Mouse (Mus musculus) ES-E14 (cell line): ENCODE data around the gene Hnrnpc. TPM values are rescaled to one million over a fixed set of nuclear protein-coding genes. Genes with fewer than 3 reads are reported as not detected.

Source experiments
- DNase-seq: peaks from one replicate; pipeline ENCODE4 v3.0.0-alpha.2; 2013; ENCODE audit warnings: low read depth, low spot score
- H3K27ac ChIP-seq: 2 replicates; pipeline ENCODE4 v1.5.1; 2012; ENCODE audit warnings: low read depth, mild to moderate bottlenecking, low read length, moderate library complexity, mixed read lengths; ENCODE audit not compliant: poor library complexity, insufficient read depth, severe bottlenecking
- H3K36me3 ChIP-seq: 2 replicates; pipeline ENCODE4 v1.6.1; 2012; ENCODE audit warnings: mild to moderate bottlenecking, low read length, moderate library complexity, mixed read lengths; ENCODE audit not compliant: control insufficient read depth, poor library complexity, insufficient read depth, severe bottlenecking
- H3K4me1 ChIP-seq, 2 experiments: fragments of 150-350 bp in 1 of 2; sonication (generic) in 1 of 2; 2 replicates each; pipeline ENCODE4 v1.6.1; 2012; ENCODE audit warnings: low read length in 2 of 2, mild to moderate bottlenecking in 1 of 2, mixed read lengths in 1 of 2; ENCODE audit not compliant: control insufficient read depth in 2 of 2, insufficient read depth in 2 of 2, poor library complexity in 1 of 2
- H3K4me3 ChIP-seq, 2 experiments: fragments of 150-350 bp in 1 of 2; sonication (generic) in 1 of 2; 2 replicates each; pipeline ENCODE4 v1.5.1; 2012; ENCODE audit warnings: low read length in 2 of 2, low read depth in 1 of 2, mild to moderate bottlenecking in 1 of 2, mixed read lengths in 1 of 2; ENCODE audit not compliant: insufficient read depth in 1 of 2, poor library complexity in 1 of 2, severe bottlenecking in 1 of 2
- H3K9ac ChIP-seq: 2 replicates; pipeline ENCODE4 v1.6.1; 2012; ENCODE audit warnings: low read depth, mild to moderate bottlenecking, low read length, mixed read lengths; ENCODE audit not compliant: poor library complexity, insufficient read depth, severe bottlenecking
- H3K9me3 ChIP-seq: fragments of 150-350 bp; sonication (generic); 2 replicates; pipeline ENCODE4 v1.6.1; 2012; ENCODE audit warnings: low read depth, mild to moderate bottlenecking, low read length; ENCODE audit not compliant: control insufficient read depth, insufficient read depth
- CHD2 ChIP-seq: IDR thresholded peaks from 2 replicates; pipeline ENCODE4 v1.6.1; 2014; ENCODE audit warnings: mild to moderate bottlenecking, low read depth, low read length, inconsistent platforms
- HCFC1 ChIP-seq: IDR thresholded peaks from 2 replicates; pipeline ENCODE4 v1.6.1; 2012; ENCODE audit warnings: low read length, inconsistent platforms, borderline replicate concordance; ENCODE audit not compliant: insufficient read depth
- MAFK ChIP-seq: IDR thresholded peaks from 2 replicates; pipeline ENCODE4 v1.6.1; 2014; ENCODE audit warnings: mild to moderate bottlenecking, low read depth, low read length, inconsistent platforms; ENCODE audit not compliant: insufficient read depth
- ZC3H11A ChIP-seq: IDR thresholded peaks from 2 replicates; pipeline ENCODE4 v1.6.1; 2012; ENCODE audit warnings: low read depth, mild to moderate bottlenecking, inconsistent platforms, low read length, borderline replicate concordance
- ZNF384 ChIP-seq: IDR thresholded peaks from 2 replicates; pipeline ENCODE4 v1.6.1; 2012; ENCODE audit warnings: low read depth, low read length, inconsistent platforms
- in situ Hi-C, 2 experiments: fragments of 600-800 bp; cut with MboI; formaldehyde crosslinking; loops; one replicate each; pipeline ENCODE4 v1.15.1; 2025; ENCODE audit warnings: low sequenced_read_pairs in 2 of 2, inconsistent platforms in 1 of 2; ENCODE audit not compliant: unreplicated experiment in 2 of 2
- total RNA-seq: library from RNA; depleted of rRNA; stranded (reverse); fragments of 300-350 nt; gene quantifications from 2 replicates; pipeline ENCODE4 v1.2.3, GENCODE M21; 2012; rRNA removed

Hnrnpc gene
- total RNA-seq, 1 experiment = 267 TPM

- Histone ChIP-seq H3K4me1 (peaks cover 3 to 13% of the 10 kb centered on the region in 2 experiments; a peak in 2 of 4 replicates), H3K4me3 (peak overlapping the region in 1 of 2 experiments; percentile 71; a peak in 2 of 4 replicates), H3K36me3 (no peaks in the 10 kb centered on the region), H3K9ac (no peak overlapping the region; the same call in 1 of the 2 replicates), H3K27ac (peak overlapping the region; percentile 99; the same call in 1 of the 2 replicates), H3K9me3 (no peaks in the 10 kb centered on the region)
- TF ChIP-seq ZNF384 (no peak), CHD2 (no peak), ZC3H11A (no peak), MAFK (no peak), HCFC1 (no peak)
- in situ Hi-C loops = loop anchor here in 1 of 2 experiments (25.0 kb wide), 1 partner anchor 112 kb away; the partner anchor contains the start of genes Ndrg2, Rnase13 and Tppp2
- no peak for DNase-seq
Measured at GRCm38 (mm10) chr14:52024133-52024532, 79.7 kb downstream of the Hnrnpc start.

Other genes starting within 250 kb of the Hnrnpc start
- gene Mettl17, start 219.2 kb downstream of the Hnrnpc start, total RNA-seq = 19.7 and 40.1 TPM in 2 replicates
- gene Slc39a2, start 211.1 kb downstream of the Hnrnpc start, total RNA-seq = 0.49 and 0.74 TPM in 2 replicates
- 5.7 and 16.6 TPM in 2 replicates for gene Ndrg2, start 189.9 kb downstream of the Hnrnpc start, total RNA-seq
- gene Tppp2, start 185.6 kb downstream of the Hnrnpc start, total RNA-seq = not detected in 2 replicates
- gene Rnase13, start 181.3 kb downstream of the Hnrnpc start, total RNA-seq = not detected in 2 replicates
- 10.1 and 14.0 TPM in 2 replicates for gene Arhgef40, start 119.3 kb downstream of the Hnrnpc start, total RNA-seq
- 3.6 and 7.7 TPM in 2 replicates for gene Tmem253, start 88.4 kb downstream of the Hnrnpc start, total RNA-seq
- 59.5 and 98.0 TPM in 2 replicates for gene Zfp219, start 83.3 kb downstream of the Hnrnpc start, total RNA-seq
- gene Olfr221, start 61.6 kb downstream of the Hnrnpc start, total RNA-seq = not detected in 2 replicates
- gene Rpgrip1, start 6.7 kb upstream of the Hnrnpc start, total RNA-seq = 3.3 and 6.4 TPM in 2 replicates
- gene Supt16, start 93.4 kb upstream of the Hnrnpc start, total RNA-seq = 54.7 and 80.3 TPM in 2 replicates
- 45.1 and 82.1 TPM in 2 replicates for gene Chd8, start 153.8 kb upstream of the Hnrnpc start, total RNA-seq
- 21.3 and 29.1 TPM in 2 replicates for gene Tox4, start 175.1 kb upstream of the Hnrnpc start, total RNA-seq
- gene Rab2b, start 175.5 kb upstream of the Hnrnpc start, total RNA-seq = 2.6 and 4.9 TPM in 2 replicates
- gene Mettl3, start 201.1 kb upstream of the Hnrnpc start, total RNA-seq = 22.0 and 50.3 TPM in 2 replicates
- 4.3 and 5.0 TPM in 2 replicates for gene Sall2, start 224.7 kb upstream of the Hnrnpc start, total RNA-seq